Mouse (Mus musculus): Measurements from ENCODE around the gene Fam219a.
A peak's percentile ranks its signal among the peaks of the same experiment; 100 is the strongest.

Gene Fam219a

DNA sequence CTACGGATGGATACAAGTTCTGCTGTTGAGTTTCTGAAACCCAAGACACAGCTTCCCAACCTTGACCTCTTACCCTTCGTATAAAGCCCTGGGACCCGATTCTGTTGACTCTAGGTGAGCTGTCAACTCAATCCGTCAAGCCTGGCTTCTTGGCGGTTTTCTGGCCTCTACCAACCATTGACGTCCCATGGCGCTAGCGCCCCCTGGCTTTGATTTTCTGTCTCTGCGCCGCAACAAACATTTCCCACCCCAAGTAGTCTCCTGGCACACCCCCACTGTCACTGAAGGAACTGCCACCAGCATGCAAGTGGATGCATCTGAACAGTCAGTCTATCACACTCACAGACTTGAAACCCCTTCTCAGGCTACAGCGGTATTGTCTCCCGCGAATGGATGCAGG, 63.2 kb downstream of the Fam219a start:
- peak; percentile 53 for DNase-seq (ENCODE audit: low read depth)

DNA sequence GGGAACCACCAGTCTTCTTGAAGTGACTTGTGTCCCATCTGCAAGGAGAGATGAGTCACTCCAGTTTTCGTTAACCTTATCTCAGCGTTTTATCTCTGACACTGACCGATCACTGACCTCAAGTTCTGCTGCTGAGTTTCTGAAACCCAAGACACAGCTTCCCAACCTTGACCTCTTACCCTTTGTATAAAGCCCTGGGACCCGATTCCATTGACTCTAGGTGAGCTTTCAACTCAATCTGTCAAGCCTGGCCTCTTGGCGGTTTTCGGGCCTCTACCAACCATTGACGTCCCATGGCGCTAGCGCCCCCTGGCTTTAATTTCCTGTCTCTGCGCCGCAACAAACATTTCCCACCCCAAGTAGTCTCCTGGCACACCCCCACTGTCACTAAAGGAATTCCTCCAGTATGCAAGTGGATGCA, 64.2 kb downstream of the Fam219a start:
- DNase-seq (ENCODE audit: low read depth) = no peak

DNA sequence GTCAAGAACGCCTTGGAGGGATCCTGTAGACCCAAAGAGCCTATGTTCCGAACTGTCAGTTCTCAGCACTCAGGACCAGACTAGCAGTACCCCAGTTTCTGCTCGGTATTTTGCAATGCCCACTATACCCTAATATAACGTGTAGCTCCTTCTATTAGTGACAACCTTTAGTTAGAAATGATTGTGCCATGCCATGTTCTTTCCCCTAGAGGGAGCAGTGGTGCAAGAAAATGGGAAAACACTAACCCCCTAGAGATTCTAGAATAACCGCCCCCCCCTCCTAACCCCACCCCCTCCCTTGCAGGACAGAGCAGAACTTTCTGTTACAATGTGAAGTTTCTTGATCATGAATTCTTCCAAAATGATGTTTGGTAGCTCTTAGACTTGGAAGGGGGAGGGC, 65.0 kb downstream of the Fam219a start:
- no peak for DNase-seq (ENCODE audit: low read depth)

DNA sequence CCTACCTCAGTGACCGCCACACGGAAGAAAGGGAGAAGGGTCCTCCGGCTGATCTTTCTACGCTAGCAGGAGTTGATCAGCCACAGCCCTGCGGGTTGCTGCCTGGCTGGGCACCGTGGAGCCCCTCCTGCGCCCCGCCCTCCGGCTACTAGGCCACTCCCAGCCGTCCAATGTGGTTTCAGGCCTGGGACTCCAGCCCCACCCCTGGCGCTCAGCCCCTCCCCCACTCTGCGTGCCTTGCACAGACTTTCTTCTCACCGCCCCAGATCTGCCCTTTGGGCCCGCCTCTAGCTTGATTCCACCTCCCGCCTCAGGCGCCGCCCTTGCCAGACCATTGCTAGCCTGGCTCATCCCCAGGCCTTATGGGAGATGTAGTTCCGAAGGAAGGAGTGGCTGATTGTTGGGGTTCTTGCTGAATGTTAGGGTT, 66.3 kb downstream of the Fam219a start, which contains the start of gene AI464131:
Gene AI464131, minus strand, starts transcription at position 91 of the 427 bp plus-strand sequence.
- peak; percentile 91 for DNase-seq (ENCODE audit: low read depth)

DNA sequence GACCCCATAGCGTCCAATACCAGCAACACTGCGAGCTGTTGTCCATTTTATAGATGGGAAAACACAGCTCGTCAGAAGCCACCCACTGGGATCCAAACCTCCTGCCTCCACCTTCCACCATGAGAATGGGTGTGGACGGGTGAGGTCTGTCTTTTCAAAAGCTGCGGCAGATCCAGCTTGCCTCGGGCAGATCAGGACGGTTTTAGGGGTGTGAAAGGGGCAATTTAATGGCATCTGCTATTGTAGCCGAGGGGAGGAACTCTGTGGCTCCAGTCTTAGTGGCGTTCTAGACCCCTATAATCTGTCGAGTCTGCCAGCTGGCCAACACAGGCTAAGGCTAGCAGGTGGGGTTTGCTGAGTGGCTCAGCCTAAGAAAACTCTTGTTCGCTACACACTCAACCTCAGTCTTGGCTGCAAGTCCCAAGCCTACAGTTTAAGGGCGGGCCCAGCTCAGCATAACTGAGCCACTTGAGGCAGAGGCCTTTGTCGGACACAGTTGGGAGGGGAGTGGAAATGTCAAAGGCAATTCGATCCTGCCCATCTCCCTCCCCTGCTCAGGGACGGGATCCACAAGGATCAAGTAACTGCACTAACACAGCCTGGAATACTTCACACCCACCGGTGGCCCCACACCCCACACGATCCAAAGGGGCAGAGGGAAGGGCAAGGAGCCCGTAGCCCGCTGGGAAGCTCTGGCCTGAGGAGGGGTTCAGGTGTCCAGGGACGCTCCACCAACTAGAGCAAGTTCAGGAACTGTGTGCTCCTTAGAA, 67.0 kb downstream of the Fam219a start:
- DNase-seq (ENCODE audit: low read depth) = no peak

DNA sequence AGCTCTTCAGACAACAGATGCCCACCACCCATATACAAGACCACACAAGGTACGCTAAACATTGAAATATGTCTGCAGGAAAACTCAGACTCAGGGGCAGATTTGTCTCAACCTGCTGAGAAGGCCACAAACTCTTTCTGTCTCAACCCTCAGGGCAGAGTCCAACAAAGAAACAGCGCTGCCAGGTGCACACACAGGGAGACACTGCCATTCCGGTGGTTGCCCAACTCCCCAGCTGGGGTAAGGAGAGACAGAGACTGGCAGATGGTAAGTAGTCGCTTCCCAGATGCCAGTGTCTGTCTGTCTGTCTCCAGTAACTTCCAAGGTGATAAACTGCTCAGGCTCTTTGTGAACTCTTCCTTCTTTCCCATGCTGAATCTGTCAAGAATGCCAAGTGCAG, 68.6 kb downstream of the Fam219a start:
- no peak for DNase-seq (ENCODE audit: low read depth)

DNA sequence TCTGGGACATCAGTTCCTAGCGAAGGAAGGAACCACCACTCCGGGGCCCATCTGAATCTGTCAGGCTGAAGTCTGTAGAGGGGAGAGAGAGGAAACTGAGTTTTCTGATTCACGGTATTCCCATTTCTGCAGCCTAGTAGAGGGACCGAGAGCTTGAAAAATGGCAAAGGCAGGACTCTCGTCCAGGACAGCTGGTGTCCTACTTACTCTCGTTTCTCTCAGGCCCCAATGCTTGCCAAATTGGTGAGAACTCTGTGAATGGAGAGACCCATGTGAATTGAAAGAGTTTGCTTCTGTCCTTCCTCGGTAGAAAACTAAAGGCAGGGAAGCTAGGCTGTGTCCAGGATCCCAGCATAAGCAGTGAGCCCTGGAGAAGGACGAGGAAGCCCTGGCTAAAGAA, 69.7 kb downstream of the Fam219a start:
- DNase-seq (ENCODE audit: low read depth) = no peak

DNA sequence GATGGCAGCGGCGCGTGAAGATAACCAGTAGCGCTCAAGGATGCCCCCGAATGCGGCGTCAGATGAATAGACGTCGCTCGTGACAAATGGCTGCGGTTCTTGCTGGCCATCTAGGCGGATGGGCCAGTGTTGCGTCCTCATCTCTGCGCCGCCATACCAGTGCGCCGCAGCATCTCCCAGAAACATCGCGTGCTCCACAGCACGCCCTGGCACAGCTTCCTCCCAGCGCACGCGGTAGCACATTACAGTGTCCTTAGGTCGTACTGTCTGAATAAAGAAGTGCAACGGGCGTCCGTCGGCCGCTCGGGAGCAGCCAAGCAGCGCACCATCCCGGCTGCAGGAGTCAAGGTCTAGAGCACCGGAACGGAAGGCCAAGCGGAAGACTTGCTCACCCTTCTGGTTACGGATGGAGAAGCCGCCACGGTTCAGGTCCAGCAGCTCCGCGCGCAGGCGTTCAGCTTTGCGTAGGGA, 70.4 kb downstream of the Fam219a start:
- no peak for DNase-seq (ENCODE audit: low read depth)

DNA sequence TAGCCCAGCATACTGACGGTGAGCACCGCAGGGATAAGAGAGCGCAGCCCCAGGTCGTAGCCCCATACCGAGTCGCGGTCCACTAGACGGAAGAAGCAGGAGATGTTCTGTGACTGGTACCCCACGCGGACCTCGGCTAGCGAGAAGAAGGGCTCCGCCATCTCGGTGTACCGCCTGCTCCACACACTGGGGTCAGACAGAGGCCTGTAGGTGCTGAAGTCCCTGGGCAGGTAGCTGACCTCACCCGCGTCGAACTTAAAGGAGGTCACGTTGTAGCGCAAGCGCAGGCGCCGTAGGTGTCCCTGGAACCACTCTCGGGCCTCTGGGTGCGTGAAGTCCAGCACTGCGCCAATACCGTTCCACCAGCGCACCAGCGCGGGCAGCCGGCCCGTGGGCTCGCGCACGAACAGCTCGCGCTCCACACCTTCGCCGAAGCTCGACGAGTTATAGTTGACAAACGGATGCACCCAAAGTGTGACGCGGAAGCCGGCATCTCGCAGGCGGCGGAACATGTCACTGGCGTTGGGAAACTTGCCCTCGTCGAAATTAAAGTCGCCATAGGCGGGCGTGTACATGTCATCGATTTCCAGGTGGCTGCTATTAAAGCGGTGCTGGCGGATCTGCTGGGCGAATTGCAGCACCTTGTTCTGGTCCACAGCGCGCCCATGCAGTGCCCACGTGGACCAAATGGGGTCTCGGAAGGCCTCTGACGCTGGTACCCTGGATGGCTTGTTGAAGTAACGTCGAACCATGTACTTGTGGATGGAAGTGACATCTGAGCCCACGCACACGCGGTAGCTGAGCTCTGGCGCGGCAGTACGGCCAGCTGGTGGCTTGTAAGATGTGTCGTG, 71.1 kb downstream of the Fam219a start:
- no peak for DNase-seq (ENCODE audit: low read depth)

- no peak for DNase-seq (ENCODE audit: low read depth)
Observed at GRCm38 (mm10) chr4:41497579-41497978, 71.8 kb downstream of the Fam219a start.

DNA sequence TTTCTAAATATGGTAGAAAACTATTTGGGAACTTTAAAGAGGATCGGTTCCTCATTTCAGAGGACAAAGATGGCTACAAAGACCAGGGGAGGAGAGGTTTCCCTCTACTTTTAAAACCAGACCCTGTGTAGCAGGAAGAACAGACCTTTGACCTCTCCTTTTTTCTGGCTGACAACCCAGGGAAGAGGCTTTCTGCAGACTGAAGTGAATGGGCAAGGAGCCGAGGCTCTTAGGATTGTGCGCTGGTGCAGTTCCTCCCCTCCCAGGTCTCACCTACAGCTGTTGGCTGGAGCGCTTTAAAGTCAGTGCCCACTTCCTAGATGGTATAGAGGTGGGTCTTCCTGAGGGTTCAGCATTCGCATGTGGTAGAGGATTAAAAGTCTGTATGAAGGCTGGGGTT, 72.3 kb downstream of the Fam219a start:
- DNase-seq (ENCODE audit: low read depth) = no peak

DNA sequence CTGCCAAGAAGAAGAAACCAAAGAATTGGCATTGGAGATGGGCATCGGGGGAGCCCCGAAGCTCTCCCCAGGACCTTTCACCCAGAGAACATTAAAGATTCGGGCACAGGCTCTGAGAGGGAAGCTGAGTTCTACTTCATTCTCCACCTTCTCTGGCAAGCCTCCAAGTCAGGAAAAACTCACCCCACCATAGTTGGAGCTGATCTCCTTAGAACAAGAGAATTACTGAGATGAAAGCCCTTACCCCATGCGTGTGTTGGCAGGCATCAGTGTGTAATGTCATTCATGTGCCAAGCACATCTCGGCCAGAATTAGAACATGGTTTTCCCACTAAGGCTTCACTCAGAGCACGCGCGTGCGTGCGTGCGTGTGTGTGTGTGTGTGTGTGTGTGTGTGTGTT, 73.5 kb downstream of the Fam219a start:
- DNase-seq (ENCODE audit: low read depth) = no peak

GRCm38 (mm10) chr4:41495076-41495475, 74.3 kb downstream of the Fam219a start:
- no peak for DNase-seq (ENCODE audit: low read depth)

- no peak for DNase-seq (ENCODE audit: low read depth)
Observed at GRCm38 (mm10) chr4:41494378-41494777, 75.0 kb downstream of the Fam219a start.

- no peak for DNase-seq (ENCODE audit: low read depth)
Observed at GRCm38 (mm10) chr4:41493464-41494116, 75.7 kb downstream of the Fam219a start.

GRCm38 (mm10) chr4:41492951-41493350, 76.4 kb downstream of the Fam219a start:
- no peak for DNase-seq (ENCODE audit: low read depth)

GRCm38 (mm10) chr4:41481601-41482017, 87.7 kb downstream of the Fam219a start:
- no peak for DNase-seq (ENCODE audit: low read depth)

DNA sequence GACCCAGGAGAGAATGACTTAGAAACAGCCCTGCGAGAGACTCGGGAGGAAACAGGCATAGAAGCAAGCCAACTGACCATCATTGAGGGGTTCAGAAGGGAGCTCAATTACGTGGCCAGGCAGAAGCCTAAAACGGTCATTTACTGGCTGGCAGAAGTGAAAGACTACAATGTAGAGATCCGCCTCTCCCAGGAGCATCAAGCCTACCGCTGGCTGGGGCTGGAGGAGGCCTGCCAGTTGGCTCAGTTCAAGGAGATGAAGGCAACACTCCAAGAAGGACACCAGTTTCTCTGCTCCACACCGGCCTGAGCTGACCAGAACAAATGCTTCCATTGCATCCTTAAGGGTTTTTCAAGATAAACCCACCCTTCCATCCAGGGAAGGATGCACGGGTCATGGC, 89.1 kb downstream of the Fam219a start:
- DNase-seq (ENCODE audit: low read depth) = no peak

GRCm38 (mm10) chr4:41479456-41479804, 89.9 kb downstream of the Fam219a start:
- no peak for DNase-seq (ENCODE audit: low read depth)

- DNase-seq (ENCODE audit: low read depth) = no peak
Observed at GRCm38 (mm10) chr4:41478751-41479455, 90.4 kb downstream of the Fam219a start.

- no peak for DNase-seq (ENCODE audit: low read depth)
Observed at GRCm38 (mm10) chr4:41477648-41478160, 91.6 kb downstream of the Fam219a start.

GRCm38 (mm10) chr4:41471384-41471689, 98.0 kb downstream of the Fam219a start:
- no peak for DNase-seq (ENCODE audit: low read depth)
